Mouse (Mus musculus) right cerebral cortex, postnatal 4 days (tissue): Measurements from ENCODE around the gene Ampd1.
A peak's percentile ranks its signal among the peaks of the same experiment; 100 is the strongest.
"Not testable (repeated sequence)": the region's sequence is repeated elsewhere in the genome, so short reads cannot be mapped to it uniquely, and the experiment has no call there.

Experiments
- DNase-seq: peaks from one replicate; pipeline ENCODE4 v3.0.0-alpha.2; 2022

Gene Ampd1

DNA sequence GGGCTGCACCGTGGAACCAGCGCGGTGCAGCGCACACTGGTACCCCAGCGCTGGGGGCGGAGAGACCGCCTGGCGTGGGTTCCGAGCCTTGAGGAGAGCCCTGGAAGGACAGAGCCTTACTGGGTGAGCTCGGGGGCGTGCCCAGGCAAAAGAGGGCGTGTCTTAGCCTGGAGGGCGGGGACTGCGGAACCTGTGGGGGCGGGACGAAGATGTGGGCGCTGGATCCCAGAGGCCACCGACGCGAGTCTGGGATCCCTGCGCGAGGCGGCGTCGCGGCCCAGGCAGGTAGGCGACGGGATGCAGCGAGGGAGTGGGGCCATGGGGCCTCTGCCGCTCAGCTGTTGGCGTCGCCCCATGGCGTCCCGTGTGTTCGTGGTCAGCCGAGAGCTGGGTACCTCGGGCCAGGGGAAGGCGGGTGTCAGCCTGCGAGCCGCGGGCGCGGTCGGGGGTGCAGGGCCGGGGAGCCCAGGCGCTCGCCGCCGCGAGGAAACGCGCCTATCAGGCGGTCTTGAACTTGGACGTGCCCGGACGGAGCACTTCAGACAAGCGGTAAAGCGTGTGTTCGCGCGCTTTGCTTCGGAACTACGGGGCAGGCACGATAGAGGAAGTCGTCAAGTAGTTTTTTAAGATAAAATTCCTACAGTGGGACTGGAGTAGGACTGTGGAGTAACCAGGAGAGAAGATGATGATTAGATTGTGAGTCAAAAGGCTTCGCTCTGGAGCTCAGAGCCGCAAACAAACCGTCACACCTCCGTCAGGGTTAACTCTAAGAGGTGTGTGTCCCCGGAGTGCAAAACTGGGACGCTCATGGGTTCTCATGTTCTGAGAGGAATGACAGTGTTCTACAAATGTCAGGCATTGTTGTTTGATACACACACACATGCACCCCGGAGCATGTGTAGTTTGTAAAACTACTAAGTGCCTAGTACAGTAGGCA lies 28.9 kb downstream of the Ampd1 start, which contains the start of gene Dennd2c:
TSS of gene Dennd2c (plus strand) at position 151 of the 937 bp plus-strand sequence.
- peak; percentile 72 for DNase-seq

DNA sequence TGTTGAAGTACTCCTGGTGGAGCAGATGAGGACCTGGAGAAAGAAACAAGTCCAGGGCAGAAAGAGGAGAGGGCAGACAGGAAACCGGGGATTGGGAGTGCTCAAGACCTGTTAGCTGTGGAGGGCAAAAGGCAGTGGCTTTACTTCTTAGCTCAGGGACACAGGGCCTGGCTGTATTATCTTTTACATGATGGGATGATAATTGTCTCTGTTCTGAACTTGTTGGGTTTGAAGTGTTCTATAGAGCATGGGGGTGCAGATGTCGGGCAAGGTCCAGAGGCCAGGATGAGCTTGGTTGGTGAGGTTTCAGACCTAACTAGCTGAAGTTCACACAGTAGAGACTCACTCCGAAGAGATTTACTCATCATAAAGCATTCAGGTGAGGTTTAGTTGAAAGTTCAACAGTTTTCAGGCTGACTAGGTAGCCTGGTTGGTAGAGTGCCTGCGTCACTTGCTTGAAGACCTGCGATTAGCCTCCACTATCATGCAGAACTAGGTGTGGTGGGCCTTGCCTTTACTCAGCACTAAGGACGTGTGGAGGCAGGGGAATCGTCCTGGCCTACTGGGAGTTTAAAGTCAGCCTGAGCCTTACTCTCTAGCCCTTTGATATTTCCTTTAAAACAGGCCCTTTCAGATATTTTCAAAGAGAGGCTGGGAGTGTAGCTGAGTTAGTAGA lies 33.9 kb downstream of the Ampd1 start:
- DNase-seq, result no peak

DNA sequence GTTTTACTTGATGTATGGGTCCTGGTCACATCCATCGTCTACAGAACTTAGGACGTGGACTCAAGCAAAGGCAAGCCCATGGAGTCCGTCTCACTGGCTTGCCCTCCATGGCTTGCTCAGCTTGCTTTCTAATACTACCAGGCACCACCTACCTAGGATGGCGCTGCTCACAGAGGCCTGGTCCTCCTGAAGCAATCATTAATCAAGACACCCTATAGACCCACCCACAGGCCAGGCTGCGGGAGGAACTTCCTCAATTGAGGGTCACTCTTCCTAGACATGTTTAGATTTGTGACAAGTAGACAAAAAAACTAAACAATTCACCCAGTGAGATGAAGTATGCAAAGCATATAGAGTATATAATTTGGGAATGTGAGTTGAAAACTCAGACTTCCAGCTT lies 38.4 kb downstream of the Ampd1 start:
- no peak for DNase-seq

DNA sequence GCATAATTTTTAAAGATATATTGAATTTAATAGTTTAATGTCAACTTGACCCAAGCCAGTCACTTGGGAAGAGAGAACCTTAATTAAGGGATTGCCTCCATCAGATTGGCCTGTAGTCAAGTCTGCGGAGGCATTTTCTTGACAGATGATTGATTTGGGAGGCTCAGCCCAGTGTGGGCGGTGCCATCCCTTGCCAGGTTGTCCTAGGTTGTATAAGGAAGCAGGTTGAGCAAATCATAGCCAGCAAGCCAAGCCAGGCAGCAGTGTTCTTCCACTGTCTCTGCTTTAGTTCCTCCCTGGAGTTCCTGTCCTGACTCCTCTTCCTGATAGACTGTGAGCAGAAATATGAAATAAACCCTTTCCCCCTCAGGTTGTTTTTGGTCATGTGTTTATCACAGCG lies 49.8 kb downstream of the Ampd1 start:
- DNase-seq, result no peak

DNA sequence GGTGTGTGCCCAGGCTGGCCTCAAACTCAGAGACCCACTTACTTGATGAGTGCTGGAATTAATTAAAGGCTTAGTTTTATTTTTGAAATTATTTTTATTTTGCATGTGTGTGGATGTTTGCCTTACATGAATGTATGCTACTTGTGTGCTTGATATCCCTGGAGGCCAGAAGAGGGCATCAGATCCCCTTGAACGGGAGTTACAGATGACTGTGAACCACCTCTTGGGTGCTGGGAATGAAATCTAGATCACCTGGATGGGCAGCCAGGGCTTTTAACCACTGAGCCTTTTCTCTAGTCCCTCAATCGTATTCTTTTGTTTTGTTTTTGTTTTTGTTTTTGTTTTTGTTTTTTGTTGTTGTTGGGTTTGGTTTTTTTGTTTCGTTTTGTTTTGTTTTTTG lies 52.3 kb downstream of the Ampd1 start:
- no peak for DNase-seq

DNA sequence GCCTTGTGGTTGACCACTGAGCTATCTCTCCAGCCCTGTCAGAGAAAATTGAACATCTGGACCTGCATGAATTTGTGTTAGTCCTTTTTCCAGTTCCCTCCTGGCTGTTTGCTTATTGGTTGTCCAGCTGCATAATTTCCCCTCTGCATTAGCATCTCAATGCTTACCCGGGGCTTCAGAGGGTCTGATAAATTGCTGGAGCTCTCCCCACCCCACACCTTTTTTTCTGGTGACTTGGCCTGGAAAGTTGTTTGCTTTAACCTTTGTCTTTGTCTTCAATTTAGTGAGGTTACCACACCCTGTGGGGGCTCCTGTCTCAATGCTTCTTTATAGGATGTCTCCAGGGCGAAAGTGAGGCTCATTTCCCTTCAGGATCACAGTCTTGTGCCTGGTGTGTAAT lies 53.4 kb downstream of the Ampd1 start:
- no peak for DNase-seq

DNA sequence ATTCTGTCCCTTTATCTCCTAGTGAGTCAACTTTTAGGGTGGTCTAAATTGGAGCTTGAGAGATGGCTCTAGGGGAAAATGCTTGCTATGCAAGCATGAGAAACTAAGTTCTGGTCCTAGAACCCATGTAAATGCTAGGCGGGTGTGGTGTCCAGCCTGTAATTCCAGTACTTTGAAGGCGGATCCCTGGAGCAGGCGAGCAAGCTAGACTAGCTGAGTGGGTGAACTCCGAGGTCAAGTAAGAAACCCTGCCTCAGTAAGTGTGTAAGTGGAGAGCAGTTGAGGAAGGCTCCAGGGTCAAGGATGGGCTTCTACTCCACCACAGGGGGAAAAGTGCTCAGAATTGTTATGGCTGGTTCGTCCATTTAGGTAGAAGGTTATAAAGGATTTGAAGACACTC lies 53.9 kb downstream of the Ampd1 start:
- DNase-seq, result no peak

DNA sequence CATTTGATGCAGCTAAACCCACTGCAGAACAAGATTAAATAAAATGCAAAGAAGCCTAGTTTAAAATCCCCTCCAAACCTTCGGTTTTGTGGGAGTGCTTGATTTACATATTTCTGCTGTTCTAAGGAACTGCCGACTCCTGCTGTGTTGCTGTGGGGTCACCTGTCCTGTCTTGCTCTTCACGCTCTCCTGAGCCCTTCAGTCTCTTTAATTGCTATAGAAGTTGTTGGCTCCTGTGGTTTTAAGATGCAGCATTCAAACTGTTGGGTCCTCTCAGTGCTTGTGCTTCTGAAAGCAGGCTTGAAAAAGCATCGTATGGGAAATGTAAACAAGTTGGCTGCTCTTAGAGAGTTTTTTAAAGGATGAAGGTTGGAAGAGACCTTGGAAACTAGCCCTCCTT lies 54.4 kb downstream of the Ampd1 start:
- no peak for DNase-seq

DNA sequence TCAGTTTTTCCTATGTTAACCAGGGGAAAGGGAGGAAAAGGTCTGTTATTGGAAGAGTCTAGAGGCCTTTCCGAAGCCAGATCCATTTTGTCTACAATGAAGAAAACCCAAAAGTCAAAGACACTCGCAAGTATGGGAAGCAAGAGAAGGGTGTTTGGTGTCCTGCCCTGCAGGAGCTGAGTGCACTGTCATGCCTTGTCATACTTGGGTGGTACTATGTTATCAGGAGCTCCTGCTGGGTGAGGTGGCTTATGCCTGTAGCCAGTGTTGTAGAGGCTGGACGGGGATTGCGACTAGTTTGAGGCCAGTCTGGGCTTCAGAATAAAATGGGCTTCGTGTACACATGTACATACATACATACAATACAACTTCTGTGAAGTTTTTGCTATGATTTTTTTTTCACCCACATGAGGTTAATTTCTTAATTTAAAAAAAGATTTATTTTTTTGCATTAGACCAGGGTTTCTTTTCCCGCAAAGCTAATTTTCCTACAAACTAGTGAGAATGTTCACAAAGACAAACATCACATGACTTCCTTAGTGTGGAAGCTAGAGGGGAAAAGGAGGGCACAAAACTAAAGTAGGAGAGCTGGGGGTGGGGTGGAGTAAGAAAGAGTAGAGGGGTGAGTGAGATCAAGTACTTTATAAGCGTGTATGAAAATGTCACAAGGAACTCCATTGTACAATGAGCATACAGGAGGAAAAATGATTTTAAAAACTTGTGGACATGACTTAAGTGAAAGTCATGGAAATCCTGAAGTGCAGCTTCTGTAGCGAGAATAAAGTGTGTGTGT lies 55.7 kb downstream of the Ampd1 start:
- DNase-seq, result no peak

DNA sequence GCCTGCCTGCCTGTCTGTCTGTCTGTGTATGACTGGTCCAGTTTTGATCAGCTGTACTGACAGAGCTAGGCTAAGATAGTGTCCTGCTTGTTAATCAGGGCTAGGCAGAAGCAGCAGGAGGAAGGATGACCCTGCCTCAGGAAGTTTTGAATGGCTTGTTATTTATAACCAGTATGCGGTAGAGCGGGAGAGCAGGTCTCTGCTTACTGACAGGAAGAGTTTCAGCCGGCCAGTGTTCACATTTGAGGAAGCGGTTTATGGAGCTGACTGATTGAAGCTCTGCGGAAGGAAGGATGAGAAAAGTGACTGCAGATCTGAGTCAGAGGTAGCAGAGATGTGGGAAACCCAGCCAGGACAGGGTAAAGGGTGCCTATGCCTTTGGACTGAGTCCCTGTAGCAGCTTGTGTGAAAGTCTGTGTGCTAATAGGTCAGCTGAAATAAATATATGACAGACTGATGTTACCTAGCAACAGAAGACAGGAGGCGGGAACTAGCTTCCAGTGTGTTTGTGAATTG lies 56.5 kb downstream of the Ampd1 start:
- no peak for DNase-seq

DNA sequence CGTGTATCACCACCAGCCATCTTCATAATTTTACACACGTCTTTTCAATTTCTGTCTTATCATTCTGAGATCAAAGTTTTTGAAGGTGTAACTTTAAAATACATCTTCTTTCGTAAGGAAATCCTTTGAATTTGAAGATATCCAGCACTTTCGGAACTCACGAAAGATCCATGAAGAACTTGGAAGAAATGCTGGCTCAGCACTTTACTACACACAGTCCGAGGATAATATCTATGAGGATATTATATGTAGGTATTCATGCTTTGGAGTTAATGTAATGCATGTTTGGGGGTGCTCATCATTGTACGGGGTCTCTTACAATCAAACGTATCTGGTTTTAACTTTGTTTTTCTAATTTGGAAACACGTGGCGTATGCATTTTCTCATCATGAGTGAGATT lies 59.3 kb downstream of the Ampd1 start:
- no peak for DNase-seq

DNA sequence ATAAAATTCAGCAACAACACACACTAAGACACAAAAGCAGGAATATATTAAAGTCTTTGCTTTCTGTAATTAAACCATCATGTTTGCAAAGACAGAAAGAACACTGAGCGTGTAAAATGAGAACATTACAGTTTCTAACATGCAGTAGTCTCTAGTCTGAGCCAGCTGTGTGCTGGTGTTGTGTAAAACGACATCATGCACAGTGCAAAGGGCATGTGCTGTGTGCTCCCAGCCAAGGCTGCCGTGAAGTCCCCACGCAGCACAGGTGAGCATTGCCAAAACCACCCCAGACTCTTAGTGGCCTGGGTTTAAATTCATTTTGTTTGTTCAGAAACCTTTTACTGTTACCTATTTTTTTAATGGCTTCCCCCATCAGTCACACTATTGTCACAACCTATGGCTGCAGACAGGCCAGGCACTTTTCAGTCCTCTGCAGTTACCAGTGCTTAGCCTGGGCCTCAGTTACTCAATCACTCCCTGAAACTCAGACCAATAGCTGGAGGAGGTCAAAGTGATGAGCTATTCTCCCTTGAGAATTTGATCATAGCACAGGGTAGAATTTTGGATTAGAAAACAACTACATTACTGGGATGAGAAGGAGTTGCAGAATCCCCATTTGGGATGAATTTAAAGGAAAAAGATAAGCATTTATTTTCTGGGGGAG lies 62.7 kb downstream of the Ampd1 start:
- no peak for DNase-seq

DNA sequence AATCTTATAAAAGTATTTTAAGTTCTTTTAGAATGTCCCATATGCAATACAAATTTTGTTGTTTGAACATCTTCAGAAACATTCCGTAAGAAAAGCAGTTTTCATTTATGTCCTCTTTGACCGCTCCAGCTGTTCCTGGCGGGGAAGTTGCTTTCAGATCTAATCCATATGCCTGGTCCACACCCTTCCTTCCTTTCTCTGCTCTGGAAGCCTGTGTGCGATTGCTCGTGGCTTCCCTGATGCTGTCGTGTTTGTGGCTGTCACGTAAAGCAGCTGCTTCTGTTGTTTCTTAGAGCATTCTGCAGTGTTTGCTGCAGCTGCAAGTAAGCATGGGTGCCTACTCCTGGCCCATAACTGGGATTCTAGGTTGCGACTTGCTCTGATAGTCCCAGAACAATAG lies 65.2 kb downstream of the Ampd1 start:
- no peak for DNase-seq

DNA sequence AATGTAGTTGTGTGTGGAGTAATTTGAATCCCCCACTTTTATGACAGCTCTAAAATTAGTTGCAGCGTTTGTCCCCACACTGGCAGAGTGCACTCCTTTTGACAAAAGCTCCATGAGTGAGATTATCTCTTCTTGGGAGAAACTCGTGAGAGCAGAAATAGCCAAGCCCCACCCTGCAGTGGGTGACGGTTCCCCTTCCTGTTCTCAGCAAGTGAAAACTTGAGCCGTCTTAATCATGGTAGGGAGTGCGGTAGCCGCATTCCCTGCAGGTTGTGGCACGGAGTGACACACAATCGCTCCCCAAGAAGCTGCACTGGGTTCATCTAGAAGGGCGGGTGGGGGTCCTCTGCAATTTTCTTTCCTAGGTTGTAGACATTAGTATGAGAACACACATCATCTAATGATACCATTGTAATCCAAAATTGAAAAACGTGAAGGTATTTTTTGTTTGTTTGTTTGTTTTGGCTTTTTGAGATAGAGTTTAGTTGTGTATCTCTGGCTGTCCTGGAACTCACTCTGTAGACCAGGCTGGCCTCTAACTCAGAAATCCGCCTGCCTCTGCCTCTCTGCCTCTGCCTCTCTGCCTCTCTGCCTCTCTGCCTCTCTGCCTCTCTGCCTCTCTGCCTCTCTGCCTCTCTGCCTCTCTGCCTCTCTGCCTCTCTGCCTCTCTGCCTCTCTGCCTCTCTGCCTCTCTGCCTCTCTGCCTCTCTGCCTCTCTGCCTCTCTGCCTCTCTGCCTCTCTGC lies 66.5 kb downstream of the Ampd1 start:
- DNase-seq, result not testable (repeated sequence)

DNA sequence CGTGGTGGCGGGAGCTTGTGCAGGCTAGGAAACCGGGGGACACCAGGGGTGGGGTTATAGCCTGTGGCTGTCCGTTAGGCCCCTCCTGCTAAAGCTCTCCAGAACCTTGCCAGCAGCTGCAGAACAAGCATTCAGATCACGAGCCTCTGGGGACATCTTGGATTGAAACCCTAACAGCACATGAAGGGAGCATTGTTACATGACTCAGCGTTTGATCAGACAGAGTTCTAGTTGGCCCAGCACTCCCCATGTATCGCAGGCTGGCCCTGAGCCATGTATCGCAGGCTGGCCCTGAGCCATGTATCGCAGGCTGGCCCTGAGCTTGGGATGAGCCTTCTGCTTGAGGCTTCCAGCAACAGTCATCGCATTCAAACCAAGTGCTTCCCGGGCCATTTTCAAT lies 67.5 kb downstream of the Ampd1 start:
- DNase-seq, result no peak

DNA sequence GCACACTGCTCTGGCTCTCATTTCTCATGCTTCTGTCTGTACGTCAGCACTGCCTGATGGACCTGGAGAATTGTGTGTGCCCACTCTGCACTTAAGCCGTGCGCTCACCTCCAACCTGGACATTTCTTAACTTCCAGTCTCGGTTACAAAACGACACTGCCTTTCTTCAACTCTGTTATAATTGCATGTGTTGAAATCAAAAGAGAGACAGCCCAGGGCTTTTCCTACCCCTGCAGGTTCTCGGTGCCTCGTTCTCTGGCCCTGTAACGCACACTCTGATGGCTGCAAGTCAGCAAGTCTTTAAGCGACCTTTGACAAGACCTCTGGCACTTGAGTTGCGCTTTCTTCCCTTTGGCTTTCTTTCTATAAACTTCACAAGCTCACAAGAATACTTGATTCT lies 68.6 kb downstream of the Ampd1 start:
- no peak for DNase-seq

DNA sequence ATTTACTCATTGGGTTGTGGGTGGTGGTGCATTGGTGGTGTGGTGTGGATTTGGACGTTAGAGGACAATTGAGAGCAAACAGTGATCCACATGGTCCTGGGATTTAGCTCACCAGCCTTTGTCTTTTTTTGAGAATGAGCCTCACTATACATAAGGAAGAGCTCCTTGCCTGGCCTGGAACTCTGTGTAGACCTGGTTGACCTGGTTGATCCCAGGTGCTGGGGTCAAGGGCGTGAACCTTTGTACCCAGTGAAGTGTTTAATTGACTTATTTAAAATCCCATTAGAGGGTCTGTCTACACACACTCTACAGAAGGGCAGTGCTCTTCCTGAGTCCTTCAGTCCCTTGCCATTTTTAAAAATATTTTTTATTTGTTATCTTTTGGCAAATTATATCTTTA lies 71.5 kb downstream of the Ampd1 start:
- DNase-seq, result no peak

DNA sequence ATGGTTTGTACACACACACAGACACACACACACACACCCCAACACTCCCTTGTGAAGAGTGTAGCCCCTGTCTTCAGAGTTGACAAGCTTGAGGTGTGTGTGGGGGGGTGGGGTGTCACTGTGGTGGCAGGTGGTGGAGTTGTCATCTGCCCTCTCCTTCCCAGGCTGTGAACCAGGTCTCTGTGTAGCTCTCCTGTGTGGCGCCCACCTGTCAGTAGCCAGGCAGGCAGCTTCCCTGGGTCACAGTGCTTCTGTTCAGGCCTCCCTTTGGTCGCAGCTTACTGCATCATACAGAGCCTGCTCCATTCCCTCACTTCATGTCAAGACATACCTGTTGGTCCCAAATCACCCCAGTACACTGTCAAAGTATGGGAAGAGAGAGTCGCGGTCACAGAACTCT lies 72.0 kb downstream of the Ampd1 start:
- DNase-seq, result no peak

DNA sequence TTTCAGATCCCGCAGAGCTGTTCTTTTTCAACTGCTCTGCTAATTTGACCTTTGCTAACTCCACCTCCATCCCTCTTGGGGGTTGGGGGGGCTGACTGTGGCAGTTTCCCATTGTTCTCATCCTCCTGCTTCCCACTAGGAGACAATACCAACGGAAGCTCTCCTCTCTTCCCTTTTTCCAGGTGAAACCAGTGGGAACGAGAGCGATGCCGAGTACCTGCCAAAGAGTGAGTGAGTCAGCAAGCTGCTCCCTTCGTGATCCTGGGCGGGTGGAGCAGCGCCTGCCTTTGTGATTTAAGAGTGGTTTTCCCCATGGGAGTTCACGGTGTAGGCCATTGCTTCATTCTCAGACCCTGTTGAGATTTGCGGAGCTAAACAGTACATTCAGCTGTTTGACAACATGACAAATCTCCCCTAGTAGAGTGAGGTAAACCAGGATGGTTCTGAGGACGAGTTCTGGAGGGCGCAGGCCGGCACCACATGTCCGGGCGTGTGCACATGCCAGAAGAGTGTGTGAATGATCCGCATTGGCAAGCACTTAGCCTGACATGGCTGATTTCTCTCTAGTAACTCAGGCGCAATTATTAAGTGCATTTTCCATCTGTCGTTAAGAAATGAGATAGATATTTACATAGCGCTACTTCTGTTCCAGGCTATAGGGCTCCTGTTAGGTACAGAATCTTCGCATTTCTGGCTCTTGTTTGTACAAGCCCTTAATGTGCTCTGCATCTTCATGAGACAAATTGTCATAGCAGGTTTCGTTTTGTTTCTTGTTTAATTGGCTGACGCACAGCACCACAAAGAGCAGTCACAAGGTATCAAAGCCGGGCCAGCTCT lies 72.7 kb downstream of the Ampd1 start:
- no peak for DNase-seq

DNA sequence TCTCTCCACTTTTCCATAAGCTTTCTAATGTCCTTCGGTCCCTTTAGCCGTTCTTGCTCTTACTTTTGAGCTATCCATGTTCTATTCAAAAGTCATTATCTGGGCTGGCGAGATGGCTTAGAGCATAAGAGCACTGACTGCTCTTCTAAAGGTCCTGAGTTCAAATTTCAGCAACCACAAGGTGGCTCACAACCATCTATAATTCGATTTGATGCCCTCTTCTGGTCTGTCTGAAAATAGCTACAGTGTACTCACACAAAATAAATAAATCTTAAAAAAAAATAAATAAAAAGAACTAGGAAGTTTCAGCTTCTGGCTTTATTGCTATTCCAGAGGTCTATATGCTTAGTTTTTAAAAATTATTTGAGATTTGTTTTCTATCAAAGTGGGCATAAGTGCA lies 74.0 kb downstream of the Ampd1 start:
- DNase-seq, result no peak

DNA sequence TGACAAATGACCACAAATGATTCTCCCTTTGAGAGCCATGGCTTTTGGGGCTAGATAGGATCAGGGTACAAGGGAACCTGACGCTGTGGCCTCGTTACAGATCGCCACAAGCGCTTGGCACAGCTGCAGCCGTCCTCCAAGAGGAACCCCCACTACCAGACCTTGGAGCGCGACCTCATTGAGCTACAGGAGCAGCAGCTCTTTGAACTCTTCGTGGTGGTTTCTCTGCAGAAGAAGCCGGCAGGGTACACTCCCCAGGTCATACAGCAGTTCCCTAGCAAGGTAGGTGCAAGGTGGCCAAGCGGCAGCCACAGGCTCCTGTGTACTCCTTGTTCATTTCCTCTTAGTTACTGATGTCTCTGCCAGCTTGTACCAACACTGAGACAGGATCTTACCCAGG lies 75.1 kb downstream of the Ampd1 start:
- DNase-seq, result no peak
